Mouse (Mus musculus) kidney, adult 18-20 months (tissue): Measurements from ENCODE around the gene Cks1b.
A peak's percentile ranks its signal among the peaks of the same experiment; 100 is the strongest.

Source experiments
- DNase-seq: peaks from one replicate; pipeline ENCODE4 v3.0.0; 2021

The Cks1b gene

GRCm38 (mm10) chr3:89425141-89425525 lies 7.0 kb upstream of the Cks1b start:
- DNase-seq = no peak

- no peak for DNase-seq
Observed at GRCm38 (mm10) chr3:89424416-89425140, 6.4 kb upstream of the Cks1b start.

GRCm38 (mm10) chr3:89422556-89423205 lies 4.5 kb upstream of the Cks1b start:
- DNase-seq = no peak

- DNase-seq = no peak
Observed at GRCm38 (mm10) chr3:89421810-89422473, 3.8 kb upstream of the Cks1b start.

GRCm38 (mm10) chr3:89421002-89421774 lies 3.0 kb upstream of the Cks1b start:
- peak; percentile 65 for DNase-seq

GRCm38 (mm10) chr3:89420421-89420820 lies 2.2 kb upstream of the Cks1b start:
- no peak for DNase-seq

GRCm38 (mm10) chr3:89419981-89420380 lies 1.8 kb upstream of the Cks1b start:
- no peak for DNase-seq

- DNase-seq = peak; percentile 66
Observed at GRCm38 (mm10) chr3:89419571-89419970, 1.4 kb upstream of the Cks1b start.

- DNase-seq = peak; percentile 84
Observed at GRCm38 (mm10) chr3:89418861-89419250, 673 bp upstream of the Cks1b start.

GRCm38 (mm10) chr3:89417840-89418169 lies 378 bp downstream of the Cks1b start:
- DNase-seq = no peak

- DNase-seq = no peak
Observed at GRCm38 (mm10) chr3:89417131-89417530, 1.1 kb downstream of the Cks1b start.

- DNase-seq = no peak
Observed at GRCm38 (mm10) chr3:89416158-89416557, 2.0 kb downstream of the Cks1b start.

GRCm38 (mm10) chr3:89411490-89412393 lies 6.4 kb downstream of the Cks1b start, which contains the start of gene Flad1:
Gene Flad1 (minus strand): TSS chr3:89411870.
- DNase-seq = peak; percentile 100

GRCm38 (mm10) chr3:89410864-89411263 lies 7.3 kb downstream of the Cks1b start:
- no peak for DNase-seq

- no peak for DNase-seq
Observed at GRCm38 (mm10) chr3:89409701-89410100, 8.5 kb downstream of the Cks1b start.

GRCm38 (mm10) chr3:89408448-89408847 lies 9.7 kb downstream of the Cks1b start:
- no peak for DNase-seq

GRCm38 (mm10) chr3:89406887-89407286 lies 11.3 kb downstream of the Cks1b start:
- DNase-seq = no peak

GRCm38 (mm10) chr3:89402693-89403092 lies 15.5 kb downstream of the Cks1b start, which contains the start of gene Lenep:
Gene Lenep (minus strand): TSS chr3:89402793.
- no peak for DNase-seq

GRCm38 (mm10) chr3:89401329-89401728 lies 16.9 kb downstream of the Cks1b start:
- DNase-seq = no peak

GRCm38 (mm10) chr3:89396654-89397005 lies 21.6 kb downstream of the Cks1b start:
- DNase-seq = no peak

GRCm38 (mm10) chr3:89395806-89396653 lies 22.2 kb downstream of the Cks1b start:
- DNase-seq = peak; percentile 84
